Mouse (Mus musculus): ENCODE measurements around the gene Cd7.

Gene Cd7

DNA sequence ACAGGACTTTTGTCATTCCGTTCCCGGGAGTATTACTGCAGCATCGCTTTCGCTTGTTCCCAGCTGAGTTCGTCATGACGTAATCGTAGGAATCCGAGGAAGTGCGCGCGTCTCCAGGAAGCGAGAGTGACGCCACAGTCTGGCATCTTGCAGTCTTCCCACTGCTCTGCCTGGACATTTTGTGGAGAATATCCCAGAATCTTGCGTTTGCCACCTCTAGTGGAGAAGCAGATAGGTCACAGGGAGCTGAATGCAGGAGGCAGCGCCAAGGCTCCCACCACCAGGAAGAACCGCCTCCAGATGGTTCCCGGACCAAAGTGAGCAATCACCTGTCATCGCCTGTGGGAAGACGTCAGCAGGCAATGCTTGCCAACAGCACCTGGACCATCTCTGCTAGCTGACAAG, 24.3 kb downstream of the Cd7 start:
- Histone ChIP-seq H3K4me3 (replicated peaks; ENCODE audit: low read length) (no peak overlapping the region), H3K9me3 (ENCODE audit: low read length) (no peaks in the 10 kb centered on the region)
- TF ChIP-seq NANOG (IDR thresholded peaks at IDR 0.05; ENCODE audit: borderline replicate concordance, low read length) (no peak), CTCF (conservative IDR thresholded peaks at IDR 0.05; ENCODE audit: low read length) (no peak), POU5F1 (IDR thresholded peaks at IDR 0.05; ENCODE audit: borderline replicate concordance, low read length) (no peak)

GRCm38 (mm10) chr11:121013656-121014055, 25.6 kb downstream of the Cd7 start:
- peaks cover 6% of the 10 kb centered on the region; the same call in 1 of the 2 replicates for H3K4me1 ChIP-seq (replicated peaks; ENCODE audit: low read depth, low read length)
- peaks cover 10% of the 10 kb centered on the region for H3K27me3 ChIP-seq (ENCODE audit: insufficient read depth, low read length)
- no peaks in the 10 kb centered on the region for H3K36me3 ChIP-seq (ENCODE audit: insufficient read depth, low read length)
- H3K4me3 ChIP-seq (replicated peaks; ENCODE audit: low read length) = no peak overlapping the region
- H3K9me3 ChIP-seq (ENCODE audit: low read length) = no peaks in the 10 kb centered on the region
- TF ChIP-seq CTCF (conservative IDR thresholded peaks at IDR 0.05; ENCODE audit: low read length) (no peak), POU5F1 (IDR thresholded peaks at IDR 0.05; ENCODE audit: borderline replicate concordance, low read length) (no peak)

More for the DNA sequence above, 24.3 kb downstream of the Cd7 start:
- Histone ChIP-seq H3K36me3 (ENCODE audit: insufficient read depth, low read length) (no peaks in the 10 kb centered on the region), H3K4me1 (replicated peaks; ENCODE audit: low read depth, low read length) (peaks cover 6% of the 10 kb centered on the region; the same call in 1 of the 2 replicates), H3K27me3 (ENCODE audit: insufficient read depth, low read length) (peaks cover 9% of the 10 kb centered on the region)

GRCm38 (mm10) chr11:121010044-121010755, 29.0 kb downstream of the Cd7 start:
- Histone ChIP-seq H3K36me3 (ENCODE audit: insufficient read depth, low read length) (no peaks in the 10 kb centered on the region), H3K4me1 (replicated peaks; ENCODE audit: low read depth, low read length) (peaks cover 6% of the 10 kb centered on the region; the same call in 1 of the 2 replicates), H3K9me3 (ENCODE audit: low read length) (no peaks in the 10 kb centered on the region), H3K27me3 (ENCODE audit: insufficient read depth, low read length) (peaks cover 14% of the 10 kb centered on the region), H3K4me3 (replicated peaks; ENCODE audit: low read length) (no peak overlapping the region)
- TF ChIP-seq NANOG (IDR thresholded peaks at IDR 0.05; ENCODE audit: borderline replicate concordance, low read length) (no peak), CTCF (conservative IDR thresholded peaks at IDR 0.05; ENCODE audit: low read length) (no peak), POU5F1 (IDR thresholded peaks at IDR 0.05; ENCODE audit: borderline replicate concordance, low read length) (no peak)

- TF ChIP-seq POU5F1 (IDR thresholded peaks at IDR 0.05; ENCODE audit: borderline replicate concordance, low read length) = no peak
- TF ChIP-seq NANOG (IDR thresholded peaks at IDR 0.05; ENCODE audit: borderline replicate concordance, low read length) = no peak
- no peak for TF ChIP-seq CTCF (conservative IDR thresholded peaks at IDR 0.05; ENCODE audit: low read length)
- H3K36me3 ChIP-seq (ENCODE audit: insufficient read depth, low read length) = no peaks in the 10 kb centered on the region
- H3K9me3 ChIP-seq (ENCODE audit: low read length) = no peaks in the 10 kb centered on the region
- H3K4me1 ChIP-seq (replicated peaks; ENCODE audit: low read depth, low read length) = peaks cover 14% of the 10 kb centered on the region
- peaks cover 6% of the 10 kb centered on the region; the same call in 1 of the 2 replicates for H3K27me3 ChIP-seq (ENCODE audit: insufficient read depth, low read length)
- no peak overlapping the region for H3K4me3 ChIP-seq (replicated peaks; ENCODE audit: low read length)
Measured at GRCm38 (mm10) chr11:121006184-121006583, 33.0 kb downstream of the Cd7 start.

DNA sequence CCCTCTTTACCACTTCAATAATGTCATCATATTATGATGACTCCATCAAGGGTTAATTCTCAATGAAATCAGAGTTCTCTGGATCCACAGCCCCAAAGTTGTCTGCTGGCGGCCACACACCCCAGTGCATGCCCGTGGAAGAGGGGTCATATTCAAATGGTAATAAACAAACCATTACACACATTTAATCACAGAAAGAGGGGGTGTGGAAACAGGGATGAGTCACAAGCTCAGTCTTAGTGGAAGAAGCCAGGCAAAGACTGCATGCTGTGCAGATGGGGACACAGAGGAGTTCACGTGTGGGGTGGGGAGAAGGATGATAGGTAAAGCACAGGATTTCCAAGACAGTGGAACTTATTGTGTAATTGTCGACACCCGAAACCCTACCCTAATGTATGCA, 34.9 kb downstream of the Cd7 start:
- Histone ChIP-seq H3K9me3 (ENCODE audit: low read length) (no peaks in the 10 kb centered on the region; the same call in 1 of the 2 replicates), H3K4me3 (replicated peaks; ENCODE audit: low read length) (no peak overlapping the region), H3K4me1 (replicated peaks; ENCODE audit: low read depth, low read length) (peaks cover 21% of the 10 kb centered on the region), H3K36me3 (ENCODE audit: insufficient read depth, low read length) (no peaks in the 10 kb centered on the region), H3K27me3 (ENCODE audit: insufficient read depth, low read length) (peaks cover 6% of the 10 kb centered on the region; the same call in 1 of the 2 replicates)
- TF ChIP-seq CTCF (conservative IDR thresholded peaks at IDR 0.05; ENCODE audit: low read length) = no peak
- no peak for TF ChIP-seq POU5F1 (IDR thresholded peaks at IDR 0.05; ENCODE audit: borderline replicate concordance, low read length)
- no peak for TF ChIP-seq NANOG (IDR thresholded peaks at IDR 0.05; ENCODE audit: borderline replicate concordance, low read length)

DNA sequence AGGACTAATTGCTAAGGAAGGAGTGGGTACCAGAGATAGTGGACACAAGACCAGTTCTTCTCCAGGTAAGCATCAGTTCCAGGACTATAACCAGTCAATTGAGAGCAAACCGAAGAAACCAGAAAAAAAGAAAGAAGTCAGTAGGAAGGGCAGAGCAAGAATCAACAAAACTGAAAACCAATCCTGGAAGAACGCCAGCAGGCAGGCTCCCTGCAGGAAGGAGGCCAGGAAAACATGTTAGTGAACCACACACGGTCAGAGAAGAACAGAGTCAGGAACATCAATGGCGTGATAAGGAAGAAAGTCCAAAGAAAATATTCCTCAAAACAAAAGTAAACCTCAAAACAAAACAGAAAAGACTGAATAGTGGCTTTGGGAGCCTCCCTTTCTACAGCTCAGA, 37.3 kb downstream of the Cd7 start:
- TF ChIP-seq CTCF (conservative IDR thresholded peaks at IDR 0.05; ENCODE audit: low read length) (no peak), NANOG (IDR thresholded peaks at IDR 0.05; ENCODE audit: borderline replicate concordance, low read length) (no peak), POU5F1 (IDR thresholded peaks at IDR 0.05; ENCODE audit: borderline replicate concordance, low read length) (no peak)
- Histone ChIP-seq H3K9me3 (ENCODE audit: low read length) (no peaks in the 10 kb centered on the region; the same call in 1 of the 2 replicates), H3K4me3 (replicated peaks; ENCODE audit: low read length) (no peak overlapping the region)

GRCm38 (mm10) chr11:120994741-120995140, 44.5 kb downstream of the Cd7 start:
- Histone ChIP-seq H3K36me3 (ENCODE audit: insufficient read depth, low read length) (peaks cover 23% of the 10 kb centered on the region), H3K4me3 (replicated peaks; ENCODE audit: low read length) (no peak overlapping the region), H3K4me1 (replicated peaks; ENCODE audit: low read depth, low read length) (peaks cover 16% of the 10 kb centered on the region), H3K9me3 (ENCODE audit: low read length) (no peaks in the 10 kb centered on the region), H3K27me3 (ENCODE audit: insufficient read depth, low read length) (no peaks in the 10 kb centered on the region)
- TF ChIP-seq POU5F1 (IDR thresholded peaks at IDR 0.05; ENCODE audit: borderline replicate concordance, low read length) = no peak

More for the DNA sequence above, 37.3 kb downstream of the Cd7 start:
- Histone ChIP-seq H3K36me3 (ENCODE audit: insufficient read depth, low read length) (peaks cover under 1% of the 10 kb centered on the region; the same call in 1 of the 2 replicates), H3K27me3 (ENCODE audit: insufficient read depth, low read length) (no peaks in the 10 kb centered on the region), H3K4me1 (replicated peaks; ENCODE audit: low read depth, low read length) (peaks cover 21% of the 10 kb centered on the region)

GRCm38 (mm10) chr11:120993586-120993985, 45.6 kb downstream of the Cd7 start:
- no peak for TF ChIP-seq POU5F1 (IDR thresholded peaks at IDR 0.05; ENCODE audit: borderline replicate concordance, low read length)
- TF ChIP-seq NANOG (IDR thresholded peaks at IDR 0.05; ENCODE audit: borderline replicate concordance, low read length) = no peak
- no peak for TF ChIP-seq CTCF (conservative IDR thresholded peaks at IDR 0.05; ENCODE audit: low read length)
- H3K4me3 ChIP-seq (replicated peaks; ENCODE audit: low read length) = no peak overlapping the region
- no peaks in the 10 kb centered on the region for H3K9me3 ChIP-seq (ENCODE audit: low read length)

DNA sequence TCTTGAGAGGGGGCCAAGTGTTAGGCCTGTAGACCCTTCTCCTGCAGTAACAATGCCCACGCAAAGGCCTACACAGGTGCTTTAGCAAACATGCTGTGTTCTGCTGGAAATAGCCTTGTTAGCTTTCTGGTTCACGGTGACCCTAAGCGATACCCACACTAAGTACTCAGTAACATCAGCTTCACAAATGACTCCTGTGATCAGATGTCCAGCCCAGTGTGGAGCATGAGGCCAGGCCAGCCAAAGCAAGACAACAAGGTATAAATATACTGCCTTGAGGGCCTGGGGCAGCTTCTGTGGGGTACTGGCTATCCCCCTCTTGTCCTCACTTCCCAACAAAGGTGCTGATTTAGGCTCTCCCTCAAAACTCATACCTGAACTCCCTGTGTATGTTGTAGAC, 46.1 kb downstream of the Cd7 start:
- TF ChIP-seq POU5F1 (IDR thresholded peaks at IDR 0.05; ENCODE audit: borderline replicate concordance, low read length) (no peak), NANOG (IDR thresholded peaks at IDR 0.05; ENCODE audit: borderline replicate concordance, low read length) (no peak), CTCF (conservative IDR thresholded peaks at IDR 0.05; ENCODE audit: low read length) (no peak)
- no peak overlapping the region for H3K4me3 ChIP-seq (replicated peaks; ENCODE audit: low read length)
- peaks cover 33% of the 10 kb centered on the region for H3K4me1 ChIP-seq (replicated peaks; ENCODE audit: low read depth, low read length)
- no peaks in the 10 kb centered on the region for H3K27me3 ChIP-seq (ENCODE audit: insufficient read depth, low read length)
- peaks cover 38% of the 10 kb centered on the region for H3K36me3 ChIP-seq (ENCODE audit: insufficient read depth, low read length)
- no peaks in the 10 kb centered on the region for H3K9me3 ChIP-seq (ENCODE audit: low read length)

More at GRCm38 (mm10) chr11:120993586-120993985, 45.6 kb downstream of the Cd7 start:
- H3K36me3 ChIP-seq (ENCODE audit: insufficient read depth, low read length) = peaks cover 33% of the 10 kb centered on the region
- H3K4me1 ChIP-seq (replicated peaks; ENCODE audit: low read depth, low read length) = peaks cover 28% of the 10 kb centered on the region
- no peaks in the 10 kb centered on the region for H3K27me3 ChIP-seq (ENCODE audit: insufficient read depth, low read length)
